Mouse (Mus musculus): Measurements from ENCODE around the gene Myo10. TPM values are rescaled to one million over a fixed set of nuclear protein-coding genes. Genes with fewer than 3 reads are reported as not detected.
A peak's percentile ranks its signal among the peaks of the same experiment; 100 is the strongest.

Gene Myo10
- polyA plus RNA-seq, 1 experiment from 2014 or later, result 20.0 TPM

- WGBS, result 97% methylated on average over 5 of the region's 5 CpGs
- ATAC-seq (ENCODE audit: low read depth), result no peak
- H3K36me3 ChIP-seq (ENCODE audit: control insufficient read depth, insufficient read depth, low read length), result no peaks in the 10 kb centered on the region
Observed at GRCm38 (mm10) chr15:25702602-25703001, 80.3 kb downstream of the Myo10 start.

GRCm38 (mm10) chr15:25704809-25705585 is 82.7 kb downstream of the Myo10 start:
- Histone ChIP-seq H3K4me3 (ENCODE audit: low read depth, low read length) (no peak overlapping the region), H3K9me3 (ENCODE audit: control insufficient read depth, low read length) (no peaks in the 10 kb centered on the region), H3K36me3 (ENCODE audit: control insufficient read depth, insufficient read depth, low read length) (no peaks in the 10 kb centered on the region), H3K27ac (ENCODE audit: low read depth, low read length) (no peak overlapping the region), H3K9ac (replicated peaks; ENCODE audit: low read depth, low read length) (no peak overlapping the region), H3K4me1 (ENCODE audit: control insufficient read depth, insufficient read depth, low read length) (no peaks in the 10 kb centered on the region), H3K27me3 (ENCODE audit: control insufficient read depth, insufficient read depth, low read length) (no peaks in the 10 kb centered on the region), H3K4me2 (ENCODE audit: low read depth, low read length) (no peak overlapping the region)
- ATAC-seq (ENCODE audit: low read depth), result no peak
- WGBS, result 77% methylated on average over 11 of the region's 11 CpGs

More at GRCm38 (mm10) chr15:25702602-25703001, 80.3 kb downstream of the Myo10 start:
- Histone ChIP-seq H3K4me3 (ENCODE audit: low read depth, low read length) (no peak overlapping the region), H3K9me3 (ENCODE audit: control insufficient read depth, low read length) (no peaks in the 10 kb centered on the region), H3K4me2 (ENCODE audit: low read depth, low read length) (no peak overlapping the region), H3K27me3 (ENCODE audit: control insufficient read depth, insufficient read depth, low read length) (no peaks in the 10 kb centered on the region), H3K27ac (ENCODE audit: low read depth, low read length) (no peak overlapping the region), H3K9ac (replicated peaks; ENCODE audit: low read depth, low read length) (no peak overlapping the region), H3K4me1 (ENCODE audit: control insufficient read depth, insufficient read depth, low read length) (no peaks in the 10 kb centered on the region)

- WGBS, result 69% methylated on average over 19 of the region's 19 CpGs
- ATAC-seq (ENCODE audit: low read depth), result no peak
- Histone ChIP-seq H3K4me3 (ENCODE audit: low read depth, low read length) (no peak overlapping the region), H3K9ac (replicated peaks; ENCODE audit: low read depth, low read length) (no peak overlapping the region), H3K36me3 (ENCODE audit: control insufficient read depth, insufficient read depth, low read length) (no peaks in the 10 kb centered on the region), H3K4me2 (ENCODE audit: low read depth, low read length) (no peak overlapping the region), H3K27ac (ENCODE audit: low read depth, low read length) (no peak overlapping the region), H3K9me3 (ENCODE audit: control insufficient read depth, low read length) (no peaks in the 10 kb centered on the region), H3K4me1 (ENCODE audit: control insufficient read depth, insufficient read depth, low read length) (no peaks in the 10 kb centered on the region), H3K27me3 (ENCODE audit: control insufficient read depth, insufficient read depth, low read length) (no peaks in the 10 kb centered on the region)
Observed at GRCm38 (mm10) chr15:25706874-25707554, 84.7 kb downstream of the Myo10 start.

GRCm38 (mm10) chr15:25707891-25708290 is 85.6 kb downstream of the Myo10 start:
- WGBS, result 89% methylated on average over 1 of the region's 1 CpGs
- no peak for ATAC-seq (ENCODE audit: low read depth)
- H3K4me3 ChIP-seq (ENCODE audit: low read depth, low read length), result no peak overlapping the region
- no peaks in the 10 kb centered on the region for H3K27me3 ChIP-seq (ENCODE audit: control insufficient read depth, insufficient read depth, low read length)
- no peaks in the 10 kb centered on the region for H3K36me3 ChIP-seq (ENCODE audit: control insufficient read depth, insufficient read depth, low read length)
- no peaks in the 10 kb centered on the region for H3K9me3 ChIP-seq (ENCODE audit: control insufficient read depth, low read length)
- H3K4me1 ChIP-seq (ENCODE audit: control insufficient read depth, insufficient read depth, low read length), result no peaks in the 10 kb centered on the region
- H3K9ac ChIP-seq (replicated peaks; ENCODE audit: low read depth, low read length), result no peak overlapping the region
- no peak overlapping the region for H3K4me2 ChIP-seq (ENCODE audit: low read depth, low read length)
- H3K27ac ChIP-seq (ENCODE audit: low read depth, low read length), result no peak overlapping the region

- WGBS, result 90% methylated on average over 10 of the region's 10 CpGs
- H3K9me3 ChIP-seq (ENCODE audit: control insufficient read depth, low read length), result no peaks in the 10 kb centered on the region
- no peak overlapping the region for H3K9ac ChIP-seq (replicated peaks; ENCODE audit: low read depth, low read length)
- no peaks in the 10 kb centered on the region for H3K36me3 ChIP-seq (ENCODE audit: control insufficient read depth, insufficient read depth, low read length)
- no peak overlapping the region for H3K4me3 ChIP-seq (ENCODE audit: low read depth, low read length)
- no peaks in the 10 kb centered on the region for H3K27me3 ChIP-seq (ENCODE audit: control insufficient read depth, insufficient read depth, low read length)
- ATAC-seq (ENCODE audit: low read depth), result no peak
- no peak overlapping the region for H3K27ac ChIP-seq (ENCODE audit: low read depth, low read length)
- H3K4me1 ChIP-seq (ENCODE audit: control insufficient read depth, insufficient read depth, low read length), result peaks cover 7% of the 10 kb centered on the region
- no peak overlapping the region for H3K4me2 ChIP-seq (ENCODE audit: low read depth, low read length)
Observed at GRCm38 (mm10) chr15:25710876-25711275, 88.6 kb downstream of the Myo10 start.

- no peaks in the 10 kb centered on the region for H3K36me3 ChIP-seq (ENCODE audit: control insufficient read depth, insufficient read depth, low read length)
- no peak overlapping the region for H3K4me3 ChIP-seq (ENCODE audit: low read depth, low read length)
- no peak overlapping the region for H3K4me2 ChIP-seq (ENCODE audit: low read depth, low read length)
- no peaks in the 10 kb centered on the region for H3K9me3 ChIP-seq (ENCODE audit: control insufficient read depth, low read length)
- no peaks in the 10 kb centered on the region for H3K27me3 ChIP-seq (ENCODE audit: control insufficient read depth, insufficient read depth, low read length)
- no peak overlapping the region for H3K9ac ChIP-seq (replicated peaks; ENCODE audit: low read depth, low read length)
- H3K27ac ChIP-seq (ENCODE audit: low read depth, low read length), result no peak overlapping the region
- 62% methylated on average over 4 of the region's 4 CpGs for WGBS
- ATAC-seq (ENCODE audit: low read depth), result no peak
- H3K4me1 ChIP-seq (ENCODE audit: control insufficient read depth, insufficient read depth, low read length), result peaks cover 7% of the 10 kb centered on the region
Observed at GRCm38 (mm10) chr15:25712877-25713276, 90.6 kb downstream of the Myo10 start.

- H3K4me2 ChIP-seq (ENCODE audit: low read depth, low read length), result peak overlapping the region; percentile 36
Observed at GRCm38 (mm10) chr15:25713587-25714361, 91.4 kb downstream of the Myo10 start.

GRCm38 (mm10) chr15:25715218-25715995 is 93.1 kb downstream of the Myo10 start:
- Histone ChIP-seq H3K4me3 (ENCODE audit: low read depth, low read length) (no peak overlapping the region), H3K27me3 (ENCODE audit: control insufficient read depth, insufficient read depth, low read length) (no peaks in the 10 kb centered on the region), H3K9ac (replicated peaks; ENCODE audit: low read depth, low read length) (no peak overlapping the region), H3K4me1 (ENCODE audit: control insufficient read depth, insufficient read depth, low read length) (peaks cover 7% of the 10 kb centered on the region), H3K27ac (ENCODE audit: low read depth, low read length) (no peak overlapping the region), H3K36me3 (ENCODE audit: control insufficient read depth, insufficient read depth, low read length) (no peaks in the 10 kb centered on the region), H3K9me3 (ENCODE audit: control insufficient read depth, low read length) (no peaks in the 10 kb centered on the region), H3K4me2 (ENCODE audit: low read depth, low read length) (no peak overlapping the region)
- ATAC-seq (ENCODE audit: low read depth), result peak; percentile 25; the same call in 1 of the 2 replicates
- WGBS, result 64% methylated on average over 10 of the region's 10 CpGs

More at GRCm38 (mm10) chr15:25713587-25714361, 91.4 kb downstream of the Myo10 start:
- ATAC-seq (ENCODE audit: low read depth), result peak; percentile 65
- Histone ChIP-seq H3K9ac (replicated peaks; ENCODE audit: low read depth, low read length) (no peak overlapping the region), H3K9me3 (ENCODE audit: control insufficient read depth, low read length) (no peaks in the 10 kb centered on the region), H3K36me3 (ENCODE audit: control insufficient read depth, insufficient read depth, low read length) (no peaks in the 10 kb centered on the region), H3K4me1 (ENCODE audit: control insufficient read depth, insufficient read depth, low read length) (peaks cover 7% of the 10 kb centered on the region), H3K27ac (ENCODE audit: low read depth, low read length) (0 out of 2 replicates have a peak overlapping the region, but pooled peaks have one; percentile 10), H3K27me3 (ENCODE audit: control insufficient read depth, insufficient read depth, low read length) (no peaks in the 10 kb centered on the region), H3K4me3 (ENCODE audit: low read depth, low read length) (peak overlapping the region; percentile 13; the same call in 1 of the 2 replicates)
- whole genome bisulfite sequencing, result 55% methylated on average over 38 of the region's 38 CpGs
